Mouse (Mus musculus) kidney, embryonic 16.5 days (tissue): ENCODE measurements around the gene Rars2. TPM values are rescaled to one million over a fixed set of nuclear protein-coding genes. Genes with fewer than 3 reads are reported as not detected.
"Not testable (repeated sequence)": the region's sequence is repeated elsewhere in the genome, so short reads cannot be mapped to it uniquely, and the experiment has no call there.

ENCODE experiments used
- ATAC-seq: fragments of 200-750 bp; cut with Nextera tagmentation; 2 replicates; pipeline ENCODE4 v1.8.0; 2017; ENCODE audit warnings: moderate TSS enrichment; ENCODE audit not compliant: low FRiP score, low TSS enrichment
- H3K27ac ChIP-seq: fragments of 300-500 bp; sonication (generic); 2 replicates; pipeline ENCODE4 v1.5.1; 2014; ENCODE audit warnings: low read length
- H3K27me3 ChIP-seq: fragments of 300-500 bp; sonication (generic); 2 replicates; pipeline ENCODE4 v1.6.1; 2014; ENCODE audit warnings: low read length, control low read depth, mixed read lengths; ENCODE audit not compliant: insufficient read depth
- H3K36me3 ChIP-seq: fragments of 300-500 bp; sonication (generic); 2 replicates; pipeline ENCODE4 v1.6.1; 2014; ENCODE audit warnings: low read length, control low read depth, mixed read lengths; ENCODE audit not compliant: insufficient read depth
- H3K4me1 ChIP-seq: fragments of 300-500 bp; sonication (generic); 2 replicates; pipeline ENCODE4 v1.6.1; 2014; ENCODE audit warnings: low read length, control low read depth, mixed read lengths; ENCODE audit not compliant: insufficient read depth
- H3K4me2 ChIP-seq: fragments of 300-500 bp; sonication (generic); replicated peaks from 2 replicates; pipeline ENCODE4 v1.6.1; 2014; ENCODE audit warnings: low read depth, low read length
- H3K4me3 ChIP-seq: fragments of 300-500 bp; sonication (generic); 2 replicates; pipeline ENCODE4 v1.5.1; 2014; ENCODE audit warnings: mild to moderate bottlenecking, low read length
- H3K9ac ChIP-seq: fragments of 300-500 bp; sonication (generic); replicated peaks from 2 replicates; pipeline ENCODE4 v1.6.1; 2014; ENCODE audit warnings: low read length
- H3K9me3 ChIP-seq: fragments of 300-500 bp; sonication (generic); 2 replicates; pipeline ENCODE4 v1.6.1; 2016; ENCODE audit warnings: low read length, control low read depth
- WGBS: fragments of 180-500 bp; shearing (Covaris S2); extraction: QIAGEN DNeasy Blood & Tissue Kit; methylation state at CpG from one replicate; pipeline ENCODE4 v1.1.7; 2014; 5-methylcytosine and 5-hydroxymethylcytosine counted together
- polyA plus RNA-seq: library from polyadenylated mRNA; unstranded; fragments of >200 nt; fragmentation: Nextera tagmentation; extraction: Ambion mirVana; gene quantifications from 2 replicates; pipeline ENCODE4 v1.2.1, GENCODE M21; 2015

Rars2 gene
- polyA plus RNA-seq, result 74.3 and 75.2 TPM in 2 replicates

DNA sequence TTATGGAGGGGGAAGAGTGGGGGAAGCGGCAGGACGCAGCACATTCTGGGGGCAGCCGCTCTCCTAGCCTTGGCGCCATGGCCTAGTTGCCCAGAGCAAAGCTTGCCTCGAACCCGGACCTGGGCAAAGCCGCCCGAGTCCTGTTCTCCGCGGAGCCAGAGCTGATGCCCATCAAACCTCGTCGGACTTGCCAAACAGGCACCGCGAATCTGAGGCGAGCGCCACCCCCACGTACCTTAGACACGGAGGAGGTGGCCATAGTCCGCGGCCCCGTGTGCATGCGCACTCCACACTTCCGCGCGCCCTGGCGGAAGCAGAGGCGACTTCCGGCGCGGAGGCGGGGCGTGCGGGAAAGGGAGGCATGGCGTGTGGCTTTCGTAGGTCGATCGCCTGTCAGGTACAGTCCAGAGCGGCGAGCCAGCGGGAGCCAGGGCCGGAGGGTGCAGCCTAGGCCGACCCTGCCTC is at the start of gene Rars2, which contains the start of gene Orc3:
TSS of gene Rars2 (plus strand) at position 328 of the 465 bp plus-strand sequence.
TSS of gene Orc3 (minus strand) at position 315 of the 465 bp plus-strand sequence.
- Histone ChIP-seq H3K27ac (peak within 1 kb of the TSS; percentile 77), H3K4me2 (peak within 1 kb of the TSS; percentile 84), H3K9me3 (no peaks in the 10 kb centered on the region), H3K9ac (peak within 1 kb of the TSS; percentile 86), H3K36me3 (peaks cover 2% of the 10 kb centered on the region; the same call in 1 of the 2 replicates), H3K27me3 (no peaks in the 10 kb centered on the region), H3K4me1 (peaks cover 24% of the 10 kb centered on the region), H3K4me3 (peak within 1 kb of the TSS; percentile 77)
- under 1% methylated on average over 42 of the region's 42 CpGs for WGBS
- peak; percentile 99 for ATAC-seq

DNA sequence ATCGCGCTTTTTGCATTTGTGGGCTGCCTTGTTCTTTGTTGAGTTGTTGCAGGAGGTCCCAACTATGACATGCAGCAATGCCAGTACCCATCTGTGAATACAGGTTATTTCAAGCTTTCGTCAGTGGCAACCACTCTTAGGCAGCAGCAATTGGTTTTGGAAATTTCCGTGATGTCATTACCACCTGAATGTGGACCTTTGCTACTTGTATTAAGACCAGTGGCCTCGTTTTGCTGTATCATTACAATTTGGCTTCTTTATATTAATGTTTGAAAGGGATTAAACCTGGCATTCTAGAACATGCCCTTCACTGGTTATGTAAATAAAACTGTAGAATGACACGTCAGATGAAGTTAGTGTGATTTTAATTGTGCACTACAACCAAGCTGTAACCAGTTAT is 48.5 kb upstream of the Rars2 start:
- H3K9me3 ChIP-seq, result no peaks in the 10 kb centered on the region
- 88% methylated on average over 6 of the region's 6 CpGs for WGBS
- no peaks in the 10 kb centered on the region for H3K4me1 ChIP-seq
- ATAC-seq, result no peak; the same call in 1 of the 2 replicates
- no peak overlapping the region for H3K4me3 ChIP-seq
- peaks cover 48% of the 10 kb centered on the region for H3K36me3 ChIP-seq
- H3K27me3 ChIP-seq, result no peaks in the 10 kb centered on the region
- H3K4me2 ChIP-seq, result no peak overlapping the region
- no peak overlapping the region for H3K9ac ChIP-seq
- H3K27ac ChIP-seq, result no peak overlapping the region

DNA sequence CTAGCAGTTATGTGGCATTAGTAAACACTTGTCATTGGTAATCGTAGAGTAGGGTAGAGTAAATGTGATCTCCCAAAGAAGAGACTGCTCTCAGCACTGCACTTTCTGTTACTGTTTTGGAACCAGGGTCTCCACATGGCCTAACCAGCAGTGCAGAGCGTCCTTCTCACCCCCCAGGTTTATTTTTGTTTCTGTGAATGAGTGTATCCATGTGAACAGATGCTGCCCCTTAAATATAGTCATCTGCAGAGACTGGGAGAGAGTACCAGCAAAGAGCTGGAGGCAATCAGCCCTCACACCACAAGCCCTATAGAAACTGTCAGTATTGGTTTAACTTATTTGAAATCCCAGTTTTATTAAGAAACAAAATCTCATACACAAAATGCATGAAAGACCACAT is 41.9 kb upstream of the Rars2 start:
- Histone ChIP-seq H3K4me3 (no peak overlapping the region), H3K27ac (no peak overlapping the region), H3K9ac (no peak overlapping the region), H3K4me1 (no peaks in the 10 kb centered on the region), H3K36me3 (peaks cover 76% of the 10 kb centered on the region), H3K4me2 (no peak overlapping the region), H3K27me3 (no peaks in the 10 kb centered on the region), H3K9me3 (no peaks in the 10 kb centered on the region)
- no peak for ATAC-seq
- WGBS, result 69% methylated on average over 2 of the region's 2 CpGs

DNA sequence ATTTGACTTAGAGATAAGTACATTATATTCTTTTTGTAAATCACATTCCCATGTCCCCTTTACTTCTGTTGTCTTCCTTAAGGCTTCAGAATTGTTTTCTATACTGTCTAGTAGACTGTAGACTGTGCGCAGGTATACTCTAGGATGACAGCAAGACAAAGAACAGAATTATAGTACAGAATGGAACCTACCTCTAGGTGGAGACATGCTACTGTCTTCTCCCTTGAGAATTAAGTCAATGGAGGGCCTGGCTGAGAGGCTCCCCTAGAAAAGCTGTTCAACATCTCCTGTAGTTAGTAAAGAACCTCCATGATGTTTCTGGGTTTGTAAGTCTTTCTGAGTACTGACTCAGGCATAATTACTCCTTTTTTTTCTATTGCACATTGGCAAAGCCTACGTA is 37.7 kb upstream of the Rars2 start:
- Histone ChIP-seq H3K9me3 (no peaks in the 10 kb centered on the region), H3K9ac (no peak overlapping the region), H3K36me3 (peaks cover 69% of the 10 kb centered on the region), H3K27ac (no peak overlapping the region), H3K4me3 (no peak overlapping the region), H3K4me1 (no peaks in the 10 kb centered on the region), H3K27me3 (no peaks in the 10 kb centered on the region), H3K4me2 (no peak overlapping the region)
- WGBS, result 99% methylated on average over 2 of the region's 2 CpGs
- no peak for ATAC-seq

DNA sequence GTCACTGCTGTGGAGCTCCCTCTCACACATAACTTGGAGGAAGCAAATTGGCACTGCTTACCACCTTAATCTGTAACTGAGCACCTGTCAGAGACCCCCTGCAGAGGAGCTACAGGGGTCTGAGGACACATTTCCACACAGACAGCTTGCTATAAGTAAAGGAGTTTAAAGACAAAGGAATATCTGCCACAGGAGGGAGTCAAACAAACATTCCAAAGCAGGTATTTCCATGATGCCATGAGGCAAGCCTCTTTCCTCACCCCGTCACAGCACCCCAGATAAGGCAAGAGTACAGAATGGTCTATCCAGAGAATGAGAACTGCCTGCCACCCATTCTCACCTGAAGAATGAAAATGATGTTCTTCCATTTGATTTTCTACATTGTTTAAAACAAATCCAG is 35.5 kb upstream of the Rars2 start:
- Histone ChIP-seq H3K36me3 (peaks cover 71% of the 10 kb centered on the region), H3K27ac (no peak overlapping the region), H3K4me3 (no peak overlapping the region), H3K4me1 (no peaks in the 10 kb centered on the region), H3K27me3 (no peaks in the 10 kb centered on the region), H3K9ac (no peak overlapping the region), H3K9me3 (no peaks in the 10 kb centered on the region), H3K4me2 (no peak overlapping the region)
- no peak for ATAC-seq
- 86% methylated on average over 1 of the region's 1 CpGs for WGBS

DNA sequence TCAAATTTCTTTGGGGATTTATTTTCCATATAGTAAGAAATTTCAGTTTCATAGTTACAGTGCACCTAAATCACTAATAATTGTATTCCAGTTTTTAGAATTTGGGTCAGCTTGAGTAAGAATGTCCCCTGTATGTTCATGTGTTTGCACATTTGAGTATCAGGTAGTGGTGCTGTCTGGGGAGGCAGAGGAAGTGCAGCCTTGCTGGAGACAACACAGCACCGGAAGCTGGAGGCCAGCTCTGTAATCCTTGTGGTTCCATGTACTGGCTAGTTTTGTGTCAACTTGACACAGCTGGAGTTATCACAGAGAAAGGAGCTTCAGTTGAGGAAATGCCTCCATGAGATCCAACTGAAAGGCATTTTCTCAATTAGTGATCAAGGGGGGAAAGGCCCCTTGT is 33.3 kb upstream of the Rars2 start:
- peaks cover 60% of the 10 kb centered on the region for H3K36me3 ChIP-seq
- ATAC-seq, H3K9me3 ChIP-seq, H3K4me2 ChIP-seq, H3K27me3 ChIP-seq, H3K27ac ChIP-seq, H3K9ac ChIP-seq, H3K4me3 ChIP-seq, H3K4me1 ChIP-seq: not testable (repeated sequence)
- WGBS, result 91% methylated on average over 1 of the region's 1 CpGs

DNA sequence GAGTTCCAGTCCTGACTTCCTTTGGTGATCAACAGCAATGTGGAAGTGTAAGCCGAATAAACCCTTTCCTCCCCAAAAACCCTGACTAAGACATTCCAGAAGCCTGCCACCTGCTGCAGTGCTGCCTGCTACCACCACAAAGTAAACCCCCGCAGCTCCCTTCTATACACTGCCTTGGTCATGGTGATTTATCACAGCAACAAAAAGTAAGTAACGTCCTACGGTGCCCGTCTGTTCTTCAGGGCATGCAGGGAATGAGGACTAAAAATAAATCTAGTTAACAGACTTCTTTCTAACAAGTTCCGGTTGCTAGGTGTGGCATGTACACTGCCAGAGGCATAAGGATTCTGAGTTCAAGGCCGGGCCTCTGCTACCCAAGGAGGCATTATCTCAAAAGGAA is 32.8 kb upstream of the Rars2 start:
- ATAC-seq, result no peak
- no peak overlapping the region for H3K27ac ChIP-seq
- no peak overlapping the region for H3K9ac ChIP-seq
- no peak overlapping the region for H3K4me3 ChIP-seq
- H3K27me3 ChIP-seq, result no peaks in the 10 kb centered on the region
- H3K36me3 ChIP-seq, result peaks cover 58% of the 10 kb centered on the region
- WGBS, result 54% methylated on average over 7 of the region's 7 CpGs
- H3K4me2 ChIP-seq, result no peak overlapping the region
- peaks cover 6% of the 10 kb centered on the region; the same call in 1 of the 2 replicates for H3K4me1 ChIP-seq
- H3K9me3 ChIP-seq, result no peaks in the 10 kb centered on the region

DNA sequence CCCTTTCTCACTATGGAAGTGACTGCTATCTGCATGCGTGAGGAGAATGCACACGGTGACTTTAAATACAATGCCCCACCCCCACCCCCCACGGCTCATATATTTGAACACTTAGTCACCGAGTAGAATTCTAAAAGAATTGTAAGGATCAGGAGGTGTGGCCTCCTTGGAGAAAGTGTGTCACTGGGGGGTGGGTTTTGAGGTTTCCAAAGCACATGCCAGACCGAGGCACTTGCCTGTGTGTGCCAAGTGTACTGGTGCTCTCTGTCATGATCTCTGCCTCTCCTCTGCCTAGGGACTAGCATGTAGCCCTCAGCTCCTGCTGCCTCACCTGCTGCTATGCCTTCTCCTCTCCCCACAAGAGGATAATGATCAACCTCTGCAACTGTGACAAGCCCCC is 32.3 kb upstream of the Rars2 start:
- Histone ChIP-seq H3K4me3 (no peak overlapping the region), H3K4me2 (no peak overlapping the region), H3K27me3 (no peaks in the 10 kb centered on the region), H3K9ac (no peak overlapping the region), H3K36me3 (peaks cover 53% of the 10 kb centered on the region), H3K9me3 (no peaks in the 10 kb centered on the region), H3K4me1 (peaks cover 6% of the 10 kb centered on the region; the same call in 1 of the 2 replicates), H3K27ac (no peak overlapping the region)
- 69% methylated on average over 5 of the region's 5 CpGs for WGBS
- ATAC-seq, result no peak

DNA sequence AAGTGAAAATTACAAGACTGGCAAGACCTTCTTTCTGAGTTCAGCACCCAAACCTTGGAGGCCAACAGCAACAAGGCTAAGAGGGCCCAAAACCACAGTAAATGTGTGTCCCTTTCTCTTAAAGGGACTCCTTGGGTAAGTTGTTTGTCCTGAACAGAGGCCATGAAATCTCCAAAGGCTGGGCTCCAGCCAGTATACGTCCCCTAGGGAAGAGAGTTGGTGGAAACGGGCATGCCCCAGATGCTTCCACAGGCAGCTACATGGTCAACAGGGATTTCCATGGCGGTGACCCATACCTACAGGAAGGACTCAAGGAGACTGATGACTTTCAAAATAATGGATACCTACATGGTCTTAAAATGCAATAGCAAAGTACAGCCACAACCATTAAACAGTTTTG is 31.3 kb upstream of the Rars2 start:
- Histone ChIP-seq H3K27me3 (no peaks in the 10 kb centered on the region), H3K9ac (no peak overlapping the region), H3K4me2 (no peak overlapping the region), H3K4me1 (peaks cover 6% of the 10 kb centered on the region; the same call in 1 of the 2 replicates), H3K27ac (no peak overlapping the region), H3K4me3 (no peak overlapping the region), H3K9me3 (no peaks in the 10 kb centered on the region), H3K36me3 (peaks cover 49% of the 10 kb centered on the region)
- ATAC-seq, result no peak
- WGBS, result 95% methylated on average over 3 of the region's 3 CpGs

DNA sequence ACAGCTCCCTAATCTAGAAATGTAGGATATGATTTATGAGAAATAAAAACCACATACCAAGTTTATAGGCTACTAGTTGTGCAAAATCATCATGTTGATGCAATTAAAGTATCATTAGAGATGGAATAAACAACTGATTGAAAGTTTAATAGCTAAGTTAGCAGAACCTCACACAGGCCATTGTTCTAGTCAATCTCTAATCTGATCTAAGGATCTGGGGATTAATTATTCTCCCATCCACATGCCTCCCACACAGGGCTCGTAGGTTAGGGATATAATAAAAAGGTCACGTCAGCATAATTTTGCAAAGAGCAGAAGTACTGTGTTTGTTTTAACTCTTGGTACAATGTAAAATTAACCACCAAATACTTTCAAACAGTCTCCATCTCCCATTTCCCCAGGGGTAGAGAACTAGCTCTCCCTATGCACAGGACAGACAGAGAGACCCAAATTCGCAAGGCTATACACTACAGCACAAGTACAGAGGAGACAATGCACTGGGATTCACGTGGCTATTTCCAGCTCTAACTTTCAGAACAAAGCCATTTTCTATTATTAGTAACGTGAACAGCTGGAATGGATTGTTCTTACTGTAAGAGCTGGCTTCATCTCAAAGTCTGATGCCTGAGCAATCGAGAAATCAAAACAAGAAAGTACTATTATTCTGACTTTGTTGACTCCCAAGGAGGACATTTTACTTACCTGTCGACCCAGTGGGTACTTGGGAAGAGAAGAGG is 29.7 kb upstream of the Rars2 start:
- peak overlapping the region; percentile 56; the same call in 1 of the 2 replicates for H3K27ac ChIP-seq
- H3K4me1 ChIP-seq, result peaks cover 6% of the 10 kb centered on the region; the same call in 1 of the 2 replicates
- peak; percentile 46; the same call in 1 of the 2 replicates for ATAC-seq
- no peaks in the 10 kb centered on the region for H3K27me3 ChIP-seq
- H3K36me3 ChIP-seq, result peaks cover 40% of the 10 kb centered on the region
- H3K9ac ChIP-seq, result no peak overlapping the region
- 59% methylated on average over 7 of the region's 7 CpGs for WGBS
- no peak overlapping the region for H3K4me3 ChIP-seq
- no peaks in the 10 kb centered on the region for H3K9me3 ChIP-seq
- H3K4me2 ChIP-seq, result no peak overlapping the region
